12 mouse cellular contexts compared by ENCODE assay signal in genomic region chr15:99314891-99315290, GRCm38 (mm10). TPM values are rescaled to one million over a fixed set of nuclear protein-coding genes. Genes with fewer than 3 reads are reported as not detected.
DNase-seq lines count a peak whose midpoint lies in the region; ATAC-seq and TF ChIP-seq lines count a peak whose summit lies in the region.
"Had no signal": no experiment of that assay in that cellular context is flagged by ENCODE, and none has a peak within 500 bp of the region (broad histone marks: within the 10 kb centered on the region; RNA-seq: fewer than 3 reads in every experiment).

No protein-coding gene starts in this region.

- no peak overlapping the region for H3K4me2 ChIP-seq in stomach, embryonic 14.5 days (replicated peaks; ENCODE audit: low read depth, low read length)
- H3K4me2 ChIP-seq in stomach, postnatal 0 days (replicated peaks; ENCODE audit: low read depth) = no peak overlapping the region

- ATAC-seq in stomach, embryonic 14.5 days (ENCODE audit: insufficient number of reproducible peaks, insufficient read depth, low FRiP score, low read depth) = peak; percentile 16; the same call in 1 of the 2 replicates
- no peak; the same call in 1 of the 2 replicates for ATAC-seq in stomach, postnatal 0 days (ENCODE audit: low FRiP score, low TSS enrichment)
- no peak for ATAC-seq in activated CD4-positive, CD25-positive, alpha-beta regulatory T cell, adult 4 months
- ATAC-seq: hindbrain, embryonic 16.5 days had no signal

- no peaks in the 10 kb centered on the region for H3K4me1 ChIP-seq in kidney, adult 2 months (ENCODE audit: control insufficient read depth, insufficient read depth, low read length)
- no peaks in the 10 kb centered on the region for H3K4me1 ChIP-seq in stomach, embryonic 14.5 days (ENCODE audit: control insufficient read depth, insufficient read depth, low read length)
- no peaks in the 10 kb centered on the region for H3K4me1 ChIP-seq in stomach, postnatal 0 days (replicated peaks; ENCODE audit: control insufficient read depth, insufficient read depth)

- WGBS in kidney, adult 2 months = 70% methylated on average over 16 of the region's 16 CpGs
- 91% methylated on average over 15 of the region's 16 CpGs for WGBS in stomach, embryonic 14.5 days
- WGBS in stomach, postnatal 0 days = 87% methylated on average over 16 of the region's 16 CpGs

- TF ChIP-seq EP300 in stomach, postnatal 0 days (optimal IDR thresholded peaks at IDR 0.05) = no peak

- no peak overlapping the region for H3K9ac ChIP-seq in stomach, embryonic 14.5 days (replicated peaks; ENCODE audit: low read depth, low read length)
- H3K9ac ChIP-seq in stomach, postnatal 0 days (ENCODE audit: low read length) = no peak overlapping the region
- H3K9ac ChIP-seq: liver, embryonic 14.5 days had no signal

- DNase-seq in adrenal gland, adult 2 months = peak; percentile 34
- no peak for DNase-seq in adrenal gland, postnatal 14 days
- peak; percentile 60 for DNase-seq in kidney, adult 2 months
- no peak for DNase-seq in kidney, adult 18-20 months
- DNase-seq in stomach, postnatal 0 days (ENCODE audit: low spot score) = no peak
- DNase-seq in spleen, adult 18-20 months = no peak
- DNase-seq: cerebellum, adult 11-12 months had no signal

- H3K4me3 ChIP-seq in kidney, adult 2 months (ENCODE audit: insufficient read depth, low read depth, low read length) = peak overlapping the region; percentile 18
- no peak overlapping the region for H3K4me3 ChIP-seq in stomach, embryonic 14.5 days (ENCODE audit: low read depth, low read length)
- H3K4me3 ChIP-seq in stomach, postnatal 0 days (ENCODE audit: low read depth, low read length) = no peak overlapping the region

- no peak for TF ChIP-seq POLR2A in kidney, adult 2 months (IDR thresholded peaks at IDR 0.05; ENCODE audit: low read depth, low read length)

- H3K9me3 ChIP-seq in stomach, embryonic 14.5 days (ENCODE audit: control insufficient read depth, low read depth, low read length) = no peaks in the 10 kb centered on the region
- no peaks in the 10 kb centered on the region for H3K9me3 ChIP-seq in stomach, postnatal 0 days (ENCODE audit: control insufficient read depth, low read length)

- H3K27me3 ChIP-seq in kidney, adult 2 months (replicated peaks; ENCODE audit: control insufficient read depth, insufficient read depth, low read length) = no peaks in the 10 kb centered on the region
- H3K27me3 ChIP-seq in stomach, embryonic 14.5 days (ENCODE audit: control insufficient read depth, insufficient read depth, low read length) = no peaks in the 10 kb centered on the region
- no peaks in the 10 kb centered on the region for H3K27me3 ChIP-seq in stomach, postnatal 0 days (ENCODE audit: control insufficient read depth, insufficient read depth, low read length)

- H3K27ac ChIP-seq in kidney, adult 2 months (ENCODE audit: insufficient read depth, low read depth, low read length) = peak overlapping the region; percentile 77
- H3K27ac ChIP-seq in stomach, embryonic 14.5 days (ENCODE audit: low read length) = no peak overlapping the region
- H3K27ac ChIP-seq in stomach, postnatal 0 days (replicated peaks) = no peak overlapping the region
- H3K27ac ChIP-seq: liver, embryonic 14.5 days had no signal

- no peak for TF ChIP-seq CTCF in kidney, adult 2 months (conservative IDR thresholded peaks at IDR 0.05; ENCODE audit: insufficient read depth, insufficient read length, low read depth, low read length)
- no peak for TF ChIP-seq CTCF in stomach, postnatal 0 days (IDR thresholded peaks at IDR 0.05; ENCODE audit: low read depth)

- peaks cover 2% of the 10 kb centered on the region; the same call in 1 of the 2 replicates for H3K36me3 ChIP-seq in kidney, adult 2 months (ENCODE audit: control insufficient read depth, insufficient read depth, low read length)
- H3K36me3 ChIP-seq in stomach, embryonic 14.5 days (ENCODE audit: control insufficient read depth, insufficient read depth, low read length) = peaks cover 65% of the 10 kb centered on the region
- H3K36me3 ChIP-seq in stomach, postnatal 0 days (ENCODE audit: control insufficient read depth, insufficient read depth, low read length) = peaks cover 40% of the 10 kb centered on the region

RNA-seq across cellular contexts. Expression of gene Fam186b, which starts 19.2 kb away (rescaled TPM):
- 1 to 10 TPM; 1.4 to 3.1 TPM for total RNA-seq in adrenal gland, adult 2 months (2021)
- polyA plus RNA-seq in adrenal gland, adult 2 months (2012; rRNA removed) = 1.1 and 1.6 TPM in 2 replicates
- 2.0 and 2.8 TPM in 2 replicates for total RNA-seq in adrenal gland, postnatal 14 days (2021)
- polyA plus RNA-seq in kidney, adult 2 months (2012; rRNA removed) = 0.13 and 0.24 TPM in 2 replicates
- polyA plus RNA-seq in stomach, embryonic 14.5 days (2014; fragmentation: Nextera tagmentation; extraction: Ambion mirVana) = 0.13 TPM in 1 of 2 replicates, not detected in the other
- 0.28 TPM in 1 of 2 replicates, not detected in the other for polyA plus RNA-seq in stomach, postnatal 0 days (2015; fragmentation: Nextera tagmentation; extraction: Ambion mirVana)
- polyA plus RNA-seq in activated CD4-positive, CD25-positive, alpha-beta regulatory T cell, adult 4 months (2017; shearing (Covaris generic)) = under 1 TPM; 0.24 to 0.30 TPM
- total RNA-seq: heart, adult 18-20 months had no signal

RNA-seq across cellular contexts. Expression of gene Prpf40b, which starts 20.0 kb away (rescaled TPM):
- 10 to 100 TPM; 38.8 to 41.0 TPM for total RNA-seq in adrenal gland, adult 2 months (2021)
- polyA plus RNA-seq in adrenal gland, adult 2 months (2012; rRNA removed) = 84.1 and 106 TPM in 2 replicates
- 44.8 and 46.5 TPM in 2 replicates for total RNA-seq in adrenal gland, postnatal 14 days (2021)
- polyA plus RNA-seq in kidney, adult 2 months (2012; rRNA removed) = 48.0 and 59.4 TPM in 2 replicates
- polyA plus RNA-seq in stomach, embryonic 14.5 days (2014; fragmentation: Nextera tagmentation; extraction: Ambion mirVana) = 57.3 and 57.5 TPM in 2 replicates
- polyA plus RNA-seq in stomach, postnatal 0 days (2015; fragmentation: Nextera tagmentation; extraction: Ambion mirVana) = 16.1 and 18.3 TPM in 2 replicates
- 1 to 10 TPM; 3.9 to 7.4 TPM for polyA plus RNA-seq in activated CD4-positive, CD25-positive, alpha-beta regulatory T cell, adult 4 months (2017; shearing (Covaris generic))

RNA-seq across cellular contexts. Expression of gene Fmnl3, which starts 55.4 kb away (rescaled TPM):
- total RNA-seq in adrenal gland, adult 2 months (2021) = 10 to 100 TPM; 13.9 to 23.6 TPM
- 19.7 and 22.2 TPM in 2 replicates for polyA plus RNA-seq in adrenal gland, adult 2 months (2012; rRNA removed)
- 21.3 and 31.3 TPM in 2 replicates for total RNA-seq in adrenal gland, postnatal 14 days (2021)
- polyA plus RNA-seq in kidney, adult 2 months (2012; rRNA removed) = 26.8 and 26.9 TPM in 2 replicates
- polyA plus RNA-seq in stomach, embryonic 14.5 days (2014; fragmentation: Nextera tagmentation; extraction: Ambion mirVana) = 21.5 and 23.1 TPM in 2 replicates
- 8.0 and 8.6 TPM in 2 replicates for polyA plus RNA-seq in stomach, postnatal 0 days (2015; fragmentation: Nextera tagmentation; extraction: Ambion mirVana)
- 1 to 10 TPM; 6.1 to 9.0 TPM for polyA plus RNA-seq in activated CD4-positive, CD25-positive, alpha-beta regulatory T cell, adult 4 months (2017; shearing (Covaris generic))

Comparison
In these comparisons a context has a peak if more than half of its experiments do, and no peak if none do; other contexts are left out.
1. DNase-seq: peak in adrenal gland, adult 2 months (single experiment) and kidney, adult 2 months (single experiment); none in adrenal gland, postnatal 14 days (single experiment), kidney, adult 18-20 months (single experiment), stomach, postnatal 0 days (single experiment) and spleen, adult 18-20 months (0 of 2).